Mouse (Mus musculus): ENCODE measurements at regions not wholly inside any gene's neighbourhood (a gene's known extent, or its start where the extent isn't known, plus 50 kb on each side); places are given as distances from the start of the nearest gene placed in this dataset.

DNA sequence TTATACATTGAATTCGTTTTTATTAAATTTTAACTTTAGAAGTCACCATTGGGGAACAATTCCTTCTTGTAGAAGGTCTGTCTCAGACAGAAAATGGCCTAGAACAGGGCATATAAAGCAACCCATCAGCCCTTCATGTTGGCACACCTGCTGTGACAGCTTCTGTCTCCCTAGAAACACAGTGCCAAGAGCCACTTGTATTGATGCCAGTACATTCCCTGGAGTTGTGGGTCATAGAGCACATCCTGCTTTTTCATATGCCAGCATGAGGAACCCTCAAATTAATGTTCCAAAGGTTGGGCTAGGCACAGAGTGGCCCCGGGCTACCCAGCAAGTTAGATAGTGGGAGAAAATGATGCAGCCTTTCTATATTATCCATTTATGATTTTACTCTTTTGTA is 496.0 kb upstream of the Slc10a2 start:
- peak; percentile 50 for DNase-seq (ENCODE audit: low read depth)
- TF ChIP-seq POLR2A (IDR thresholded peaks at IDR 0.05; ENCODE audit: borderline replicate concordance, extremely low read depth, insufficient read depth, insufficient read length, poor library complexity, severe bottlenecking), result no peak
- TF ChIP-seq CTCF (IDR thresholded peaks at IDR 0.05; ENCODE audit: borderline replicate concordance, extremely low read depth, insufficient read depth, insufficient read length), result no peak

- DNase-seq (ENCODE audit: low read depth), result peak; percentile 71
- no peak for TF ChIP-seq CTCF (IDR thresholded peaks at IDR 0.05; ENCODE audit: borderline replicate concordance, extremely low read depth, insufficient read depth, insufficient read length)
- no peak for TF ChIP-seq POLR2A (IDR thresholded peaks at IDR 0.05; ENCODE audit: borderline replicate concordance, extremely low read depth, insufficient read depth, insufficient read length, poor library complexity, severe bottlenecking)
These were observed 486.4 kb upstream of the Slc10a2 start for GRCm38 (mm10) chr8:5591571-5591970.
